9 mouse cellular contexts compared by ENCODE assay signal in the genomic region with DNA sequence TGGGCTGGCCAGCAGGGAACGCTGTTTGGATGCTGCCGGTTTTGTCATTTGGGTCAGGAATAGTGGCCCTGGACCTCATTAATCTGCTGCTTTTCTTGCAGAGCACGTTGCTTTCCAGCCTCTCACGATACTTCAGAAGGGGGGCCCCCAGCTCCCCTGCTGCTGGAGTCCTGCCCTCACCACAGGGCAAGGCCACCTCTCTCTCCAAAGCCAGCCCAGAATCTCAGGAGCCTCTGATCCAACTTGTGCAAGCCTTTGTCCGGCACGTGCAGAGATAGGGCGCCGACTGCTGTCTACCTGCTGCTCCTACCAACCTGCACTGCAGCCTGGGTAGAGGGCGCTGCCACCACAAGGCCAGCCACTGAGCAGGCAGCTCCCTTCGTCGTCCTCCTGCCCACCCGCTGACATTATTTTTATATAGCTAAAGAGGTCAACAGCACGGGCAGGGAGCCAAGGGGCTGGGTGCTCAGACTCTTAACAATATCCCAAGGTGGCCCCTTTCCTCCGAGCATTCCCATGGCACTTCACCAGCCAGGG. TPM values are rescaled to one million over a fixed set of nuclear protein-coding genes. Genes with fewer than 3 reads are reported as not detected.
DNase-seq lines count a peak whose midpoint lies in the region; ATAC-seq lines count a peak whose summit lies in the region.
"Had no signal": no experiment of that assay in that cellular context is flagged by ENCODE, and none has a peak within 500 bp of the region (broad histone marks: within the 10 kb centered on the region; RNA-seq: fewer than 3 reads in every experiment).

No protein-coding gene starts in this region.

- no peaks in the 10 kb centered on the region for H3K27me3 ChIP-seq in limb, embryonic 15.5 days
- H3K27me3 ChIP-seq in limb, embryonic 10.5 days (ENCODE audit: low read depth, poor library complexity, severe bottlenecking): no peaks in the 10 kb centered on the region

- no peak overlapping the region for H3K9ac ChIP-seq in limb, embryonic 15.5 days

- no peak overlapping the region for H3K4me3 ChIP-seq in limb, embryonic 15.5 days
- H3K4me3 ChIP-seq in limb, embryonic 10.5 days: no peak overlapping the region
- H3K4me3 ChIP-seq: erythroblast, embryonic 14.5 days had no signal

- no peak overlapping the region for H3K4me2 ChIP-seq in limb, embryonic 15.5 days

- peak; percentile 62 to 68 for DNase-seq in cerebellum, adult 18-20 months
- no peak for DNase-seq in limb, embryonic 10.5 days (ENCODE audit: low spot score)
- peak; percentile 67 to 70 for DNase-seq in cerebellum, postnatal 25 days
- DNase-seq in lung, postnatal 10 days: peak; percentile 42
- no peak for DNase-seq in thymus, adult 18-20 months
- DNase-seq in thymus, postnatal 0 days (ENCODE audit: low spot score): no peak

- H3K36me3 ChIP-seq in limb, embryonic 15.5 days: peaks cover 98% of the 10 kb centered on the region
- H3K36me3 ChIP-seq in limb, embryonic 10.5 days: peaks cover 100% of the 10 kb centered on the region

- H3K4me1 ChIP-seq in limb, embryonic 15.5 days: no peaks in the 10 kb centered on the region
- H3K4me1 ChIP-seq in limb, embryonic 10.5 days: no peaks in the 10 kb centered on the region

- ATAC-seq in cerebellum, adult (ENCODE audit: insufficient number of reproducible peaks, low FRiP score, low TSS enrichment): no peak
- ATAC-seq in limb, embryonic 15.5 days (ENCODE audit: insufficient number of reproducible peaks, low FRiP score, low TSS enrichment, low read depth): no peak

- 74% methylated on average over 14 of the region's 14 CpGs for WGBS in limb, embryonic 15.5 days
- 86% methylated on average over 14 of the region's 14 CpGs for WGBS in limb, embryonic 10.5 days

- peak overlapping the region; percentile 30; the same call in 1 of the 2 replicates for H3K27ac ChIP-seq in limb, embryonic 15.5 days
- H3K27ac ChIP-seq in limb, embryonic 10.5 days: no peak overlapping the region

- H3K9me3 ChIP-seq in limb, embryonic 15.5 days: no peaks in the 10 kb centered on the region
- no peaks in the 10 kb centered on the region for H3K9me3 ChIP-seq in limb, embryonic 10.5 days (replicated peaks)

RNA-seq across cellular contexts. Expression of gene Sh3glb2, which starts 15.5 kb away (rescaled TPM):
- 87.5 and 88.5 TPM in 2 replicates for polyA plus RNA-seq in limb, embryonic 15.5 days (2015; fragmentation: Nextera tagmentation; extraction: Ambion mirVana)
- polyA plus RNA-seq in limb, embryonic 10.5 days (2016; fragmentation: Nextera tagmentation; extraction: Ambion mirVana): 76.5 and 90.3 TPM in 2 replicates
- 66.9 and 77.5 TPM in 2 replicates for polyA plus RNA-seq in thymus, postnatal 0 days (2015; fragmentation: Nextera tagmentation; extraction: Ambion mirVana)

RNA-seq across cellular contexts. Expression of gene Miga2, which starts 20.4 kb away (rescaled TPM):
- polyA plus RNA-seq in limb, embryonic 15.5 days (2015; fragmentation: Nextera tagmentation; extraction: Ambion mirVana): 23.3 and 23.9 TPM in 2 replicates
- polyA plus RNA-seq in limb, embryonic 10.5 days (2016; fragmentation: Nextera tagmentation; extraction: Ambion mirVana): 30.8 and 33.3 TPM in 2 replicates
- 7.6 and 10.6 TPM in 2 replicates for polyA plus RNA-seq in thymus, postnatal 0 days (2015; fragmentation: Nextera tagmentation; extraction: Ambion mirVana)

RNA-seq across cellular contexts. Expression of gene Dolpp1, which starts 48.4 kb away (rescaled TPM):
- polyA plus RNA-seq in limb, embryonic 15.5 days (2015; fragmentation: Nextera tagmentation; extraction: Ambion mirVana): 35.5 and 35.8 TPM in 2 replicates
- 37.6 and 45.4 TPM in 2 replicates for polyA plus RNA-seq in limb, embryonic 10.5 days (2016; fragmentation: Nextera tagmentation; extraction: Ambion mirVana)
- 27.8 and 28.1 TPM in 2 replicates for polyA plus RNA-seq in thymus, postnatal 0 days (2015; fragmentation: Nextera tagmentation; extraction: Ambion mirVana)

RNA-seq across cellular contexts. Expression of gene Nup188, which starts 57.5 kb away (rescaled TPM):
- polyA plus RNA-seq in limb, embryonic 15.5 days (2015; fragmentation: Nextera tagmentation; extraction: Ambion mirVana): 28.2 and 32.4 TPM in 2 replicates
- 74.4 and 77.1 TPM in 2 replicates for polyA plus RNA-seq in limb, embryonic 10.5 days (2016; fragmentation: Nextera tagmentation; extraction: Ambion mirVana)
- 21.3 and 22.3 TPM in 2 replicates for polyA plus RNA-seq in thymus, postnatal 0 days (2015; fragmentation: Nextera tagmentation; extraction: Ambion mirVana)

RNA-seq across cellular contexts. Expression of gene Dolk, which starts 57.5 kb away (rescaled TPM):
- 31.5 and 33.4 TPM in 2 replicates for polyA plus RNA-seq in limb, embryonic 15.5 days (2015; fragmentation: Nextera tagmentation; extraction: Ambion mirVana)
- polyA plus RNA-seq in limb, embryonic 10.5 days (2016; fragmentation: Nextera tagmentation; extraction: Ambion mirVana): 26.8 and 27.5 TPM in 2 replicates
- 15.8 and 18.6 TPM in 2 replicates for polyA plus RNA-seq in thymus, postnatal 0 days (2015; fragmentation: Nextera tagmentation; extraction: Ambion mirVana)

Comparison
In these comparisons a context has a peak if more than half of its experiments do, and no peak if none do; other contexts are left out.
1. DNase-seq: peak in cerebellum, adult 18-20 months (2 of 2), cerebellum, postnatal 25 days (2 of 2) and lung, postnatal 10 days (single experiment); none in limb, embryonic 10.5 days (single experiment), thymus, adult 18-20 months (0 of 2) and thymus, postnatal 0 days (single experiment).